Mouse (Mus musculus) cerebellum, adult 2 months (tissue): ENCODE measurements around the gene Larp1.

Experiments used
- CTCF ChIP-seq: fragments of 200-500 bp; IDR thresholded peaks from 2 replicates; pipeline ENCODE4 v1.5.1; 2011; ENCODE audit warnings: low read depth, mild to moderate bottlenecking, control low read depth, low read length, moderate library complexity, borderline replicate concordance; ENCODE audit not compliant: insufficient read depth
- POLR2A ChIP-seq: fragments of 200-500 bp; IDR thresholded peaks from 2 replicates; pipeline ENCODE4 v1.6.1; 2011; ENCODE audit warnings: low read length, control low read depth, borderline replicate concordance; ENCODE audit not compliant: insufficient read depth

DNA sequence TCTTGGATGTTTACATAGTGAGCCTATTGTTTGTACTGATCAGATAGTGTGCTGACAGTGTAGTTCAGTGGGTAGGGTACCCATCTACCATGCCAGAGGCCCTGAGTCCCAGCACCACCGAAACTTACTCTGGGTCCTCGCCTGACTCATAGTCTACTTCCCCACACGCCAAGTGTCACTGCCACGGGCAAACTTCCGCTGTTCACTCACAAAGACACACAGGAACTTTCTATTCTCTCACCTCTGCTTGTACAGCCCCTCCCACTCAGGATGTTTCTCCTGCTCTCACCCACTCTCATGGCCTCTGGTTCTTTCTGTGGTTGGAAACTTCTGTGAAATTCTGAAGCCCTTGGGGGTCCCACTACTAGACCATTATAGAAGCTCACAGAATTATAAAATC is 87.3 kb downstream of the Larp1 start:
- TF ChIP-seq POLR2A (no peak), CTCF (no peak)
